Mouse (Mus musculus) adrenal gland, postnatal 10 days (tissue): ENCODE data around the gene Clybl. TPM values are rescaled to one million over a fixed set of nuclear protein-coding genes. Genes with fewer than 3 reads are reported as not detected.

Source experiments
- DNase-seq: peaks from one replicate; pipeline ENCODE4 v3.0.0; 2021; ENCODE audit warnings: mixed read lengths
- total RNA-seq, 2 experiments: library from RNA; stranded (reverse); gene quantifications; 2 replicates each; pipeline ENCODE4 v1.2.3; 2021

Clybl gene
- total RNA-seq, 2 experiments from 2014 or later = 121 to 123 TPM

DNA sequence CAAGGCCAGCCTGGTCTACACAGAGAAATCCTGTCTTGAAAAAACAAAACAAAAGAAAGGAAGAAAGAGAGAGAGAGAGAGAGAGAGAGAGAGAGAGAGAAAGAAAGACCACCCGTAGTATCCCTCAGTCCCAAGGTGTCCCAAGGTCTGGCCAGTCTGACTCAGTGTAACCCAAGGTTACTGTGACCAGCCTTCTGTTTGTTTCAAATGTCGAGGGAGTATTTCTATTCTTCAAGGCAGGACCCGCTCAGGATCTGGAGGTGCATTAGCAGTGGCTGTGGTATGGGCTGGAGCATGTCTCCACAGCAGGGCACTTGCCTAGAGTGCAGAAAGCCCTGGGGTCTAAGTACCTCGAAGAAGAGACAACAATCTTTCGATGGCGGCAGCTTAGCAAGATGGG, 15.3 kb downstream of the Clybl start:
- peak; percentile 35 for DNase-seq

DNA sequence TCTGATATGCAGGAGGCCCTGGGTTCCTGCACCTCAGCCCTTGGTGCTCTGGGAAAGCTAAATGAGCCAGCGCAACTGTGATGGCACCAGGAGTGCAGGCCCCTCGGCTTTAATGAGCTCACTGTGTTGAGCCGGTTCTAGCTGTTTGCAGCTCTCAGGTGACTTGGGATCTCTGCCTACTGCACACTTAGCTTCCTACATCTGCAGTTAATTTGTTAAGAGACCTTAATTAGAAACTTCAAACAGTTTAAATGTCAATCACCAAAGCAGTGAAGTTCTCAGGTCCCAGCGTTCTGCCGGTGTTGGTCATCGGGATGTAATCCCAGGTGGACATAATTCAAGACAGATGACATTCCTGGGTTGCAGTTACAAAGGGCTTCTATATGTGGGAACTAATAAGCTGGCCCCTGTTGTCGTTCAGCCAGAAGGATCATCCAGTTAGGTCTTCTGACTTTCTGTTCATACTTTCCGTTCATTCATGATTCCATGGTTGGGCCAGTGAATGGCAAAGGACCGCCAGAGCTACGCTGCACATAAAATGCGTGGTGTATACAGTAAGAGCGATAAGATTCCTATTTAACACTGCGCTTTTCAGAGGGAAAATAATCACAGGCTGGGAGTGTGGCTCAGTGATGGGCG, 18.9 kb downstream of the Clybl start:
- DNase-seq = no peak

DNA sequence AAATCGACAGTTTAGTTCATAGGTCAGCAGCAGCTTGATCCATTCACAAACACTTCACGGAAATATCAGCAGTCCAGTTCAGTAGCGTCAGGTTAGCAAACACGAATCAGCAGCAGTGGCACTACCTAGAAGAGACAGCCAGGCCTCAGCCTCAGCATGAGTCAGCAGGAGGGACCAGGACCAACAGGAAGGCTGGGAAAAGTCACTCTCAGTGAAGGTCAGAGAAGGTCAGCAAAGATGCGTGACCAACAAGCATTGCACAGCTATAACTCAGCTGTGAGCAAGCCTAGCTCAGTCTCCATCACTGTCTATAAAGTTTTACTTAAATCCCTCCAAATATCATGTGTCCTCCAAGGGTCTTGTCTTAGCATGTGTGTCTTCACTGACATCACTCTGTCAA, 27.7 kb downstream of the Clybl start:
- DNase-seq = no peak

DNA sequence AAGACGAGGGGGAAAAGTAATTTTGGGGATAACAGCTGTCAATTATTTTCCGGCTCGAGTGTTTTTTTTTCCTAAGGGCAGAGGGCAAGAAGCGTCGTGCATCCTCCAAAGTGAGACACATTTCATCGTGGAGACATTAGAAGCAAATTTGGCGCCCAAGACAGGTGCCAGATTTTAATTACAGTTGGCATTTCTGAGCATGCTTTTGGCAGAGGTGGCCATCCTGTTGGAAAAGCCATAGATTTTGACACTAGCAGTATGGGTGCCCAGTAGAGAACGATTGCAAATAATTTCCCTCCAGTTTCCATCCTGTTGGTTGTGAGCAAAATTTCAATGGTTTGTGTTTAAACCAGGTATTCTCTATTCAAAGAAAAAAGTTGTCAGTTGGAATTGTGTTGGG, 32.1 kb downstream of the Clybl start:
- DNase-seq = no peak

DNA sequence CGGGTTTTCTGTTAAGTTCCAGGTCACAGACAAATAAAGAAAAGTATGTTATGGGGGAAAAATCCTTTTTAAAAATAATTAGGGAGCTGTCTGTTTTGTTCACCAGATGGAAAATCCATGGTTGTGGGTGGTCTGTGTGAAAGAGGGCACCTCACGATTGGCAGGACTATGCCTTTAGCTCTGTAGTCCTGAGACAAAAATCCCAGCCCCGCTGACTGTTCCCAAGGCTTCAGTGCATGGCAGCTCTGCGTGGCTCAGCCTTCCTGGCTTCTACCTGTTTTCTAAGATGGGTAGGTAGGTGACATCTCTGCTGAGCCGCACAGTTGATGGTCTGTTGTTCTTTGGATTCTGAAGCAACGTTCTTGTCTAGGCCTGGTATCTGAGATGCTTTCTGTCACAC, 32.6 kb downstream of the Clybl start:
- no peak for DNase-seq

DNA sequence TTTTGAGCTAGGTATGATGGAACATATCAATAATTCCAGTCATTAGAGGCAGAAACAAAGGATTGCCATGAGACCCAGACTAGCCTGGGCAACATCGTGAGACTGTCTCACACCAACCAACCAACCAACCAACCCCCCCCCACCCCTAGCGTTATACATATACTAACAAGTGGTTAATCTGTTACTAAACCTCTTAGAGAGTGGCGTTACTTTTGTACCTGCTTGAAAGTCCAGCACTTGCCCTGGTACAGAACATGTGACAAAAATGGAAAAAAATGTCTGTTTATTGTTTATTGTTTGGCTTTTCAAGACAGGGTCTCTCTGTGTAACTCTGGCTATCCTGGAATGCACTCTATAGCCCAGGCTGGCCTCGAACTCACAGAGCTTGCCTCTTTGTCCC, 35.7 kb downstream of the Clybl start:
- no peak for DNase-seq

DNA sequence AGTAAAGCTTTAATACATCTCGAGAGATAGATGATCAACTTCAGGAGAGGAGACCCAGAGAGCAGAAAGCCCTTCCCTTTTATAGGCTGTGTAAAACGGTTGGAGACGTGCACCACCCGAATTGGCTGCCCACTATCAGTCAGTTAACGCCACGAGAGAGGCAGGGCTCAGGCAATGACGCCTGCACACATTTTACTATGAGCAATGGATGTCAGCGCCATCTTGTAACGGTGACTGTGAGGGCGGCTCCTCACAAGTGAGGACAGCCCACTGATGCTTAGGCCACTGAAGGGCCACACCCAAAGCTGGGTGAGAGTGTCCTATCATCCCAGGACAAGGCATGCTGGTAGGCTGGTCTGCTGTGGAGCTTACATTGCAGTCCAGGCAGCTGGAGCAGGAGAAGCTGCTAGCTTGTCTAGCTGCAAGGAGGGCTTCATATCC, 41.5 kb downstream of the Clybl start:
- DNase-seq = no peak

DNA sequence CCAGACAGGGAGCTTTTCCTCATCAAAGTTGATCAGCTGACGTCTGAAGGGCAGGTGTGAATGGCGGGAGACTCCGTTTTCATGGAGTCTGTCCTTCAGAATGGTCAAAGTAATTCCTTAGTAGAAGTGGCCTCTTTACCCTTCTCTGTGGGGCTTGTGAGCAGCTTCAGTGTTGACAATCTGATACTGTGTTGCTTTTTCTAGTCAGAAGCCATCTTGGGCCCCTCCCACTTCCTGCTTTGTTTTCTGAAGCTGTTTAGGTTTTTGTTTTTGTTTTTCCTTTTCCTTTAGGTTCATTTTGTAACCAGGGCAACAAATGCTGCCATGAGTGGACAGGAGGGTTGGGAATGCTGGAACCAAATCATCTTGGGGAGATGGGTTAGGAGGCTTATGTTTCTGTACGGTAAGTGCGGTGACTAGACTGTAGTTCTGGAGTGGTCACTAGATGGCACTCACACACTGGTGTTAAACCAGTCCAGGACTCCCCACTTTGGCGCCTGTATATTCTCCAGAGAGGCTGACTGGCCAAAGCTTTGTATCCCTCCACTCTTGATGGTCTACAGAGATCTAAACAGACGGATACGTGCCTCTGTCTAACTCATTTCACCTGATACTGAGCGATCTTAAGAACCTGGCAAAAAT, 42.1 kb downstream of the Clybl start:
- DNase-seq = peak; percentile 82

DNA sequence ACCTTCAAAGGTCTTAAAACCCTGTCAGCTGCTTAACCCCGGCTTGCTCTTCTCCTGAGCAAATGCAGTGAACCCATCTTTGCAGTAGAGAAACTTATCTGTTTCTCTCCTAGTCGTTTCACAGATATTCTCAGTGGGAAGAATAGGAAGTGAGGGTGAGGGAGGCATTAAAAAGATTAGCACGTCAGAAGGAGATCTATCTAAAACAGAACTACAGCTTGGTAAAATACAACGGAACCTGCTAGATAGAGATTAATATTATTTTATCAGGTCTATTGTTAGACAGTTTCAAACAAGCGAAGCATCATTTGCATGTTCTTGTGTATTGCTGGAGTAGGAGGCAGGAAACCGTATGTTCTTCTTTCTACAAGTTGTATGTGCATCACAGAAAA, 42.6 kb downstream of the Clybl start:
- DNase-seq = no peak

DNA sequence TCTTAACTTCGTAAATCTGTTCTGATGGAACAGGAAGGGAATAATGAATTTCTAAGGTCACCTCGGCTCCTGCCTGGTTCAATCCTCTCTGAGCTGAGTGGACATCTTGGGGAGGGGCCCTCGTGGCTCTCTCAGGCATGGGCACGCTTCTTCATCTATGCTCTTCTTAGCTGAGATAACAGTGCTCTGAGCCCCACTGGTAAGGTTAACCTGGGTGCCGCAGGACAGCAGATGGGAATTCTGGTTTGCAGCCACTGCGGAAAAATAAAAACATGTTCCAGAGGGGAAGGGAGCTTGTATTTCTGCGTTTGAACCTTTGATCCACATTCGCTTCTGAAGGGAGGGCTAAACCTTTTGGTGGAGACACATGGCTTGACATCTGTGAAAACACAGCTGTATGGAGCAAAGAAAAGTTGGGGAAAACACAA, 43.0 kb downstream of the Clybl start:
- no peak for DNase-seq

DNA sequence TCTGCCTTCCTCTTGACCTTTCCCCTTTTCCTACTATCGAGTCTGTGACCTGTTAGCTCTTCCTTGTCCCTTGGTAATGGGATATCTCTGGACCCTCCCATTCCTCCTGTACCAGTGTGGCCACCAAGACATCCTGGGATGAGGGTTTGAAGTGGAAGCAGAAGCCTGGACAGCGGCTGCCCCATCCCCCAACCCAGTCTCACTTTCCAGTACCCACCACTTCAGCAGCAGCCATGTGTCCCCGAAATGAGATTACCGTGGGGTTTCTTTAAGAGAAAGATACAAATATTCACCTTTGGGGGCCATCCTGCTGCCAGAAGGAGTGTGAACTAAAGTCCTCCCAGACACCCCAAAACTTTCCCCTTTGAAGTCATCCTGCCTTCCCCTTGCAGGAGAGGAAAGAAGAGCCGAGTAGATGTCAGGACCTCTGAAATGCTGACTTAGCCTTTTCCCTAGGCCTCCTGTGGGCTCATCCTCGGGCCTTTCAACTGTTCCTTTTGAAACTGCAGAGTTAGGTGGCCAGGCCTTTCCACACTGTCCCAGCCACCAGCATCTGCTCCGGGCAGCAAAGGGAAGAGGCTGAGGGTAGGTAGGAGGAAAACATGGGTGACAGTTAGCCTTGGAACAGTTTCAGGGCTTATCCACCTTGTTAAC, 44.1 kb downstream of the Clybl start:
- no peak for DNase-seq

DNA sequence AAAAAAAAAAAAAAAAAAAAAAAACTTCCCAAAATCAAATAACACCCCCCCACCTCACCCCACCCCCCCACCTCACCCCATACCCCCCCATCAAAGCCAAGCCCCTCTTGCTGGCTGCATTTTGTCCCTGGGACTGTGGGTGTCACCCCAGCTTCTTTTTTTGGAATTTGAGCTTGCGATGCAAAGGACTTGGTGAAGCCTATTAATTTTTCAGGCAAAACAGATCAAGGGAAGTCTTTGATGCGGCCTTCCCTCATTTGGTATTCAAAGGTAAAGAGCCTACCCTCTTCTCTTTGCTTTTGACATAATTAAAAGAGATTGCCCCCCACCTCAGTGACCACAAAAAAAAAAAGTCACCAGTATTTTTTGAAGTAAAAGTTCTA, 44.6 kb downstream of the Clybl start:
- no peak for DNase-seq

DNA sequence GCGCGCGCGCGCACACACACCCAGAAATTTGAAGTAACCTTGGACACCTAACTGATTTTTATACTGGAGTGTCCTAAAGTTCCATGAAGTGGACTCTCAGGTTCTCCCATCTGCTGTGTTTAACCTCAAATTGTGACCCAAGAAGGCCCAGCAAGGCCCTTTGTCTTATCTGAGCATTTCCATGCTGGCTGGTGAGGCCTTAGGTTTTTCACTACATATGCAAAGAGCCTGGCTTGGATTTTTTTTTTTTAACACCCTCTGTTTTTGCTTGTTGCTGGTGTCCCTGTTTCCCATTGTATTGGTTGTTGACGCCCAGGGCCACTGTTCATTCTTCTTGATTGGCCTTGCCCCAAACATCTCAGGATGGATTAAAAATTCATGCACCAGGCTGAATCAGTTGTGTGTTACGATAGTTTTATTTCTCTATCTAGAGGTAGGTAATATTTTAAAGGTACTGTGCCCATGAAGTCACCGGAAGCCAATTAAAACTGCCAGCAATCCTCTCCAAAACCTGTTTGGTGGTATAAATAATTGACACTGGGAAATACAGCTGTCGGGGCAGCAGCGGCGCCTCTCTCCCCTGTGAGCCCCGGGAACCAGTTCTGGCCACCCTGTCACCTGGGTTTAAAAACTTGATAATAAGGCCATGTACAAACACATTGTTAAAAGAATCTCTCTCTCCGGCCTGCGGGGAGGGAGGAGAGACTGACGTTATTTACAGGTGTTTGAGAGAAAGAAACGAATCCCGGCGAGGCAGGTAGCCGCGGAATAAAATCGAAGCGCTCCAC, 45.4 kb downstream of the Clybl start:
- DNase-seq = no peak

DNA sequence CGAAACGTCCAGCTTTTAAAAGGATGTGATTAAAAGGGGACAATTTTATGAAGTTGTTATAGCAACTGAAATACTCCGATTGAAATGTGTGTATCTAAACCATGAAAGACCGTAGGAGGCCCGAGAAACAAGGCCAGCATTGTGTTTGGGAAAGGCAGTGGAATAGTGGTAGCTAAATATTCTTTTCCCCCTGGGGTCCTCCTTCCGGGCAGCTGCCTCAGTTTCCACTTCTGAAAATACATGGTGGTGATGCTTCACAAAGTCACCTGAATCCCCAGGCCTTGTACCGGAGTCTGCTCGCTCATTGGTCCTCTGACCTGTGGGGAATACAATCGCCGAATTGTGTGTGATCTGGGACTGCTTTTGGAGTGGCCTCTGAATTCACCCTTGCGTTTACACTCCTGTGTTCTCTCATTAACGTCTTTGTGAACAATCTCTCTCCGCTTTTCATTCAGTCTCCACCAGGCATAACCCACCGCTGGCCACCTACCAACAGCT, 46.0 kb downstream of the Clybl start:
- no peak for DNase-seq

DNA sequence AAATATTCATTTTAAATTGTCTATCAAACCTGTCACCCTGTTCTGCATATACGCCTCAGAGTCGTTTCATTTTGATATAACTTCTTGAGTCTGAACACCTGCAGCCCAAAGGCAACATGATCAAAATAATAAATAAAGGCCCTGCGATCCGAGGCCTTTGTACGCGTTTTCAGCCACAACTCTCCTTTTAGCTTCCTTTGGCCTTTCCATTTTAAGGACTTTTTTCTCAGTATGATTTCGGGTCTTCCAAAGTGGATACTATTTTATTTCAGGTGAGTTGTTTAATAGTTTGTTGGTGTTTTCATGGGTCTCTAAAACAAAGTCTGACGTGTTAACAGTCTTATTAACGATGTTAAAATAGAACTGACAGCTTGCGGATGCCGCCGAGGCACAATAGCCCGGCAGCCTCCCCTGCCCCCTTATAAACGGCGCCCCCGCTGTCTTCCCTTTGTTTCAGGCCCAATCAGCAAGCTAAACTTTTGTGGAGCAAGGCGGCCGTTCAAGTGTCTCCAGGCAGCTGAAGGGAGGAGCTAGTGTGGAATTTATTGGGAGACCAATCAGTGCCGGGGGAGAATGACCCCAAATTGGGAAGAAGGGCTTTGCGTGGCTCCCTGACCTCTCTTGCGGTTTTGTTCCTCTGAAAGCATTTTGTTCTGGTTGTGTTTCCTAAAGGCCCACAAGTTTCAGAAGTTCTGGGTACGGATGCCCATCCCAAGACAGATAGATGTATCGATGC, 47.5 kb downstream of the Clybl start:
- no peak for DNase-seq

DNA sequence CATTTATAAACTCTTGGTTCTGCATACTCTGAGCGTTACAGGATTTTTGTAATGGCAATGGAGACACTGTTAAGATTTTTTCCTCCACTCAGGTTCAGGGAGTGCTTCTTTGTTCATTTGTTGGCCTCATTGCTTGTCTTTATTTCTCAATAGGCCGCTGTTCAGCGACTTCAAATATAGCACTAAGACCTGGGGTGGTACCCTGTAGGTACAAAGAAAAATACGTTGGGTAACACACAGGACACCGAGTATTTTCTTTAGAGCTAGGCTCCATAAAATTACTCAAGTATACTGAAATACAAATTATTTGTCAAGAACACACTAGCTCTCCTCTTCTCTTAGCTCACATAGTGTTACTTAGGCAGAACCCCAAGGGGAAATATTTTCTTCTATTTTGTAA, 48.5 kb downstream of the Clybl start:
- DNase-seq = no peak

DNA sequence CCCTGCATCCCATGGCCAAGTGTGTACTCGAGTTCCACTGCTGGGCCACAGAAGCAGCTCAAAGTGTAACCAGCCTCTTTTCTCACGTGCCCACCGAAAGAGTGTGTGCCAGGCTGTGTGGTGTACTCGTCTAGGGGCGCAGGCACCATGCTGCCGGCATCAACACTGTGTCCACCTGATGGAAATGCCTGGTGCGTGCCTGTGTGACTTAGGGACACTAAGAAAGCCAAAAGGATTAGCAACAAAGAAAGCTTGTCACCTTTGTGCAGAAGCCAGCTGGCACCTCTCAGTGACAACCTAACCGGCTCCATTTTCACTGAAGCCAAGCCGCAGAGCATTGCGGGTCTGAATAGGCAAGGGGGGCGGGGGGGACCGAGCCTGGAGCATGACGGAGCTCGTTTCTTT, 49.1 kb downstream of the Clybl start:
- DNase-seq = peak; percentile 15

DNA sequence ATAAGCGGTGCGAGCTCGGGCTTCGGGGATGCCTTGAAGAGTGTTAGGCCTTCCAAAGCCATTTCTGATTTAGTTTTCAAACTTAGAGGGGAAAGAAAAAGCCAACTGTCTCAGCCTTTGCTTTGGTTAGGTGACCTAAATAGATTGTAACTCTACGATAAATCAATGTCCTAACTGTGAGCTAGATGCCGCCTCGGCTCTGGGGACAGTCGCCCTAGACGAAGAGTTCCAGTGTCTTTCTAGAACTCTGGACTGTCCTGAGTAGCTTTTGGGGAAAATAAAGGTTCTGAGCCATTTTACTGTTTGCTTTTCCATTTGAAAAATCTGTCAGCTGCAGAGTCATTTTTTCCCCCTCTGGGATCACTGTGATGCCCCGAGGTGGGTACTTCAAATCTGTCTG, 49.6 kb downstream of the Clybl start:
- DNase-seq = no peak

DNA sequence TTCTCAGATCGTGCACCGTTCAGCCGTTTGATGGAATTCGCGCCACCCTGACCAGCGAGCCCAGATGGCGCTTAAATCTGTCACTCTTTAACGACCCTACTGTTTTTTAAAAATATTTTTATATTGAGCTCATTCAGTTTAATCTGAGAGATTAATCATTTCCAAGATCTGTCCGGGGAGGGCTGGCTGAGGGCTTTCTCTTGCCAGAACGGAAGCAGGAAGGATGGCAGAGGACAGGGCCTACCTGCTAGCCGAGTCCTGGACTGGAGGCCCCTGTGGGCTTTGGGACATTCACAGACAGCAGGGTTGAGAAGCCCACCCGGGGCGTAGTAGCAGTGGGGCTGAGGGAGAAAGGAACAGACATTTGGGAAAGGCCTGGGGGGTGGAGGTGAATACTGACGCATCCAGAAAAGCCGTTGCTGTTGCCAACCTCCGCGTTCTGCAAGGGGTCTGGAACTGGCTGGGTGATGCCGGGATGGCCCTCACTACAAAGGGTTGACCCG, 51.8 kb downstream of the Clybl start:
- DNase-seq = no peak

DNA sequence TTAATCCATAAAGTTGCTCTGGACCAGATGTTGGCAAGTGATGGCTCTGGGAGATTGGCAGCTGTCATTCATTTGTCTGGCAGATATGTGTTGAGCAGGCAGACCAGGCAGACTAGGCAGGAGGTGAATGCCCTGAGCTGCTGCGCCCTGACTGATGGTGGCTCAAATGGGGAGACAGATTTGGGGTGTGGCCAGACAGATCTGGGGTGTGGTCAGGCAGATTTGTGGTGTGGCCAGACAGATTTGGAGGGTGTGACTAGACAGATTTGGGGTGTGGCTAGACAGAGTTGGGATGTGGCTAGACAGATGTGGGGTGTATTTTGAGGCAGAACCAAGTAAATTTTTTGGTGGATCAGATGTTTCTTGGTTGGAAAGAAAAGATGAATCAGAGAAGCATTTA, 62.4 kb downstream of the Clybl start:
- DNase-seq = no peak

DNA sequence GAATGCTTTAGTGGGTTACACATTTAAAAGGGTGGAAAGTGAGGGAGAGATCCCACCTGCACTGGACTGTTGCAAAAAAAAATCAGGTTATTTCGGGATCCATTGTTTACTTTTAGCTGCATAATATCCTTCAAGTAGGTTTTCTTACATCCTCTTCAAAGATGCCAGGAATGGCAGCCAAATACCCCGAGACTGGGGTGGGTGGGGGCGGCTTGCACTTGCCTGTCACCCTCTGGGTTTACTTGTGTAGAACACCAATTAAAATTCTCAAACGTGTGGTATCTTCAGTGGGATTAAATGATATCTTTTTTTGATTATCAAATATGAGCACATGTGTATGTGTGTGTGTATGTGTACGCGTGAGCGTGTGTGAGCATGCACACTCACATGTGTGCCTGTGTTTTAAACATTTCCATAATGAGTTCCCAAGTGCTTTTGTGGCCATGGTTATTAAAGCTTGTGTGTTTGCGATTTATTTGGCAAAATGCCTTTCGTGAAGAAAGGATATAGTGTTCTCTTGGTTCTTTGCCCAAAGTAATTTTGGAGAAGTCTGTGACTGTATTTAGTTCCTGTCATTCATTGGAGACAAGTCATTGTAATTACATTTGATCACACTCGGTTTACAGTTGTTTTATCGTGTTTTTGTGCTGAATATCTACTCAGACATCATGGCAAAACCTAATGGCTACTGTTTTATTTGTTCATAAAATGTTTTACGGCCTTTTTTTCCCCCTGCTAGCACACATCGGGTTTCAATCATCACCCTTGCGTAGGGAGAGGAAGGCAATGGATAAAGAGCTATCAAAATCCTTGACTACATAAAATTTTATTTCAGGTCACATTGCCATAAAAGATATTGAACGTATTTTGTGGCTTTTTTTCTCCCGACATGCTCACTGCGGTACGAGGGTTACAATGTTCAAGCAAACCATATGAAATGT, 65.7 kb downstream of the Clybl start:
- no peak for DNase-seq
